Mouse (Mus musculus): ENCODE data around the gene Gdf5.

GRCm38 (mm10) chr2:155939897-155940529 is 5.2 kb downstream of the Gdf5 start:
- no peak for TF ChIP-seq CTCF (IDR thresholded peaks at IDR 0.05; ENCODE audit: extremely low read depth, insufficient read depth, insufficient read length, insufficient replicate concordance)
- no peak for TF ChIP-seq POLR2A (IDR thresholded peaks at IDR 0.05; ENCODE audit: low read depth, low read length)
